Mouse (Mus musculus): ENCODE measurements at regions not wholly inside any gene's neighbourhood (a gene's known extent, or its start where the extent isn't known, plus 50 kb on each side); places are given as distances from the start of the nearest gene placed in this dataset.
"Not testable (repeated sequence)": the region's sequence is repeated elsewhere in the genome, so short reads cannot be mapped to it uniquely, and the experiment has no call there.

DNA sequence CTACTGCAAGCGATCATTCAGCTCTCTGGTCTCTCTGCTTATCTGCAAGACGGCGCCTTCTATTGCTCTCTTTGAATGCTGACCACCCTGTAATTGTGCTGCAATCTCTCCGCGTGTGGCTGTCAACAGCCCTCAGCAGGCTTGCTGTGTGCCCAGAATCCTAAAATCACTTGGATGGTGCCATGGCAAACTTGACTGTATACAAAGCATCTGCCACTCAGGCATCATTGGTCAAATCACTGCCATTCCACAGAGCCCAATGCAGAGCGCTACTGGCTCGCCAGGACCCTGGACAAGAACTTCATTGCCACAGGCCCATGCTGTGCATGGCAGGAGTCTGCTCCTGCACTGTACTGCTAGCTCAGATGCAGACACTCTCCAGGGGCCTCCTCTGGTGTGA, 142.3 kb upstream of the Tas2r119 start:
- Histone ChIP-seq H3K9me3 (no peaks in the 10 kb centered on the region), H3K4me3 (no peak overlapping the region), H3K4me2 (no peak overlapping the region), H3K9ac (no peak overlapping the region), H3K36me3 (no peaks in the 10 kb centered on the region), H3K27ac (no peak overlapping the region), H3K4me1 (no peaks in the 10 kb centered on the region), H3K27me3 (no peaks in the 10 kb centered on the region)
- no peak for ATAC-seq (ENCODE audit: borderline replicate concordance, extremely low read depth, low FRiP score, low TSS enrichment)
- 49% methylated on average over 7 of the region's 7 CpGs for WGBS

DNA sequence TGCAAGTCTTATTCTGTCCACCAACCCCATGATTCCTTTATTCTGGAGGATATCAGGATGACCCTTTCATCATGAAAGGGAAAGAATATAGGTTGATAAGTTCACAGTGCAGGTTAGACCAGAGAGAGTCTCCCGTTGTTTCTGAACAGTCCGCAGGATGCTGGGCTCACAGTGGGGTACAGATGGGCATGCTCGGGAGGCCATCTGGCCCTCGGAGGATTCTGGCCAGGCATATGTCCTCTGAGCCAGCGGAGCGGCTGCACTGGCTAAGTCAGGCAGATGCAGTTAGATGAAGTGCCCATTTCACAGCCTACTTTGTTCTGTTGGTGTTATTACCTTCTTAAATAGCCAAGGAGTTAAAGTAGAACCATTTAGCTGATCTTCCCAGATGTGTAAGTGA, 135.3 kb upstream of the Tas2r119 start:
- Histone ChIP-seq H3K9ac (no peak overlapping the region), H3K4me3 (no peak overlapping the region), H3K4me1 (no peaks in the 10 kb centered on the region; the same call in 1 of the 2 replicates), H3K9me3 (no peaks in the 10 kb centered on the region), H3K4me2 (no peak overlapping the region), H3K27ac (peak overlapping the region; percentile 12; the same call in 1 of the 2 replicates), H3K36me3 (no peaks in the 10 kb centered on the region), H3K27me3 (no peaks in the 10 kb centered on the region)
- WGBS = 82% methylated on average over 6 of the region's 6 CpGs
- no peak for ATAC-seq (ENCODE audit: borderline replicate concordance, extremely low read depth, low FRiP score, low TSS enrichment)

DNA sequence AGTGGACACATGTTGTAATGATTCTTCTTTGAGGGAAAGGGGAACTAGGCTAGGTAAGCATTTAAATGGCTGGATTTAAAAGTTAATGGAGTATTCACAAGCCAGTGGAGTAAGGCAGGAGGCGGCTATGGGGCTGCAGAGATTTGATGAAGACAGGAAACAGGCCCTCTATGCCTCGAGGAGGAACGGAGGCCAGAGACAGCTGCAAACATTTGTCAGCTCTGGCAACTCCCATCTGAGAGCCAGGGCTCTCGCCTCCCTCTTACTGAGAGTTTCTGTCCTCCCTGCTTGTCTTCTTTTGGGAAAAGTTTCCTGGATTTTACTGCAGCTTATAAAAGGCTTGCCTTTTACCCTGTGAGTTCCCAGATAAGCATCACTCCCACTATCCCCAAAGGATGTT, 134.9 kb upstream of the Tas2r119 start:
- no peak overlapping the region for H3K4me3 ChIP-seq
- H3K4me1 ChIP-seq = no peaks in the 10 kb centered on the region; the same call in 1 of the 2 replicates
- no peaks in the 10 kb centered on the region for H3K36me3 ChIP-seq
- no peaks in the 10 kb centered on the region for H3K27me3 ChIP-seq
- H3K9me3 ChIP-seq = no peaks in the 10 kb centered on the region
- WGBS = 22% methylated on average over 4 of the region's 4 CpGs
- H3K9ac ChIP-seq = no peak overlapping the region
- peak overlapping the region; percentile 12; the same call in 1 of the 2 replicates for H3K27ac ChIP-seq
- no peak overlapping the region for H3K4me2 ChIP-seq
- ATAC-seq (ENCODE audit: borderline replicate concordance, extremely low read depth, low FRiP score, low TSS enrichment) = peak; percentile 67; the same call in 1 of the 2 replicates

DNA sequence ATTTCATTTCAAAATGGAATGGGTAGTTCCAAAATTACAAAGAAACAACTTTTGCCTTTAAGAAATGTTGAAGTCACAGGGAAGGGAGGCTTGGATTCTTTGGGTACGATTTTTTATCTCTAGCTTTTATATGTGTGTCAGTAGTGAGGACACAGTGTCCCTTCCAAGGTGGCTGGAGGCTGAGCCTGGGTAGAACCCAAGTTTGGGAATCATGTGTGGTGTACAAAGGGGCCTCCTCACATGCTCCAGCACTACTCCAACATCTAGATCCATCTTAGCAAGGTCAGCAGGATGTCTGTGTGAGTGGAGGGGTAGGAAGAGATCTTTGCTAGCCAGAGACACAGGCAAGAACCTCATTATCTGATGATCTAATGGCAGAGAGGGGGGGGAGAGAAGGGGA, 134.5 kb upstream of the Tas2r119 start:
- ATAC-seq (ENCODE audit: borderline replicate concordance, extremely low read depth, low FRiP score, low TSS enrichment) = peak; percentile 31; the same call in 1 of the 2 replicates
- WGBS = 39% methylated on average over 1 of the region's 1 CpGs
- 0 out of 2 replicates have a peak overlapping the region, but pooled peaks have one; percentile 12 for H3K27ac ChIP-seq

DNA sequence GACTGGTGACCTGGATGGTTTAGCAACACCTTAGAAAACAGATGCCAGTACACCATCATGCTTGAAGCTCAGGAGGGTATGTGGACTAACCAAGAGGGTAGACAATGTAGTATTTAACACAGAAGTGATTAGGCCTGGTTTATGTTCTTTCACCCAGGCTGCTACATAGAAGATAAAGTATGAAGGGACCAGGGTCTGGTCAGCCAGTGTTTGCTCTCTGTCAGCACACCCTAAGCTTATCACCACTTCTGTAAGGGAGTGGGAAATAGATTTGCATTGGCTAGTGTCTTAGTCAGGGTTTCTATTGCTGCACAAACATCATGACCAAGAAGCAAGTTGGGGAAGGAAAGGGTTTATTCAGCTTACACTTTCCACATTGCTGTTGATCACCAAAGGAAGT, 133.9 kb upstream of the Tas2r119 start:
- H3K27me3 ChIP-seq = no peaks in the 10 kb centered on the region
- H3K36me3 ChIP-seq = no peaks in the 10 kb centered on the region
- H3K4me3 ChIP-seq = no peak overlapping the region
- H3K9ac ChIP-seq = no peak overlapping the region
- no peak for ATAC-seq (ENCODE audit: borderline replicate concordance, extremely low read depth, low FRiP score, low TSS enrichment)
- H3K9me3 ChIP-seq = no peaks in the 10 kb centered on the region
- H3K4me1 ChIP-seq = no peaks in the 10 kb centered on the region; the same call in 1 of the 2 replicates
- no peak overlapping the region for H3K4me2 ChIP-seq
- no peak overlapping the region for H3K27ac ChIP-seq

More for the DNA sequence above, 134.5 kb upstream of the Tas2r119 start:
- Histone ChIP-seq H3K36me3 (no peaks in the 10 kb centered on the region), H3K4me3 (no peak overlapping the region), H3K4me1 (no peaks in the 10 kb centered on the region; the same call in 1 of the 2 replicates), H3K9me3 (no peaks in the 10 kb centered on the region), H3K4me2 (no peak overlapping the region), H3K9ac (no peak overlapping the region), H3K27me3 (no peaks in the 10 kb centered on the region)

DNA sequence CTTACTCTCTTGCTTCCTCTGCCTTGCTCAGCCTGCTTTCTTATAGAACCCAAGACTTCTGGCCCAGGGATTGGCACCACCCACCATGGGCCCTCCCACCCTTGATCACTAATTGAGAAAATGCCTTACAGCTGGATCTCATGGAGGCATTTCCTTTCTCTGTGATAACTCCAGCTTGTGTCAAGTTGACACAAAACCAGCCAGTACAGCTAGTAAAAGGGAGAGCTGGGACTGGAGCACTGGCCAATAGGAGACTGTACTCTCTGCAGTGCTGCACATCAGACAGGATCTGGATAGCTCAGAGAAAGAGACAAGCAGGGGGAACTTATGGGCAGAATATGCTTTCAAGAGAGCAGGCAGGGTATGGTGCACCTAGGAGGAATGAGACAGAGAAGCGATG, 133.4 kb upstream of the Tas2r119 start:
- 91% methylated on average over 1 of the region's 1 CpGs for WGBS

DNA sequence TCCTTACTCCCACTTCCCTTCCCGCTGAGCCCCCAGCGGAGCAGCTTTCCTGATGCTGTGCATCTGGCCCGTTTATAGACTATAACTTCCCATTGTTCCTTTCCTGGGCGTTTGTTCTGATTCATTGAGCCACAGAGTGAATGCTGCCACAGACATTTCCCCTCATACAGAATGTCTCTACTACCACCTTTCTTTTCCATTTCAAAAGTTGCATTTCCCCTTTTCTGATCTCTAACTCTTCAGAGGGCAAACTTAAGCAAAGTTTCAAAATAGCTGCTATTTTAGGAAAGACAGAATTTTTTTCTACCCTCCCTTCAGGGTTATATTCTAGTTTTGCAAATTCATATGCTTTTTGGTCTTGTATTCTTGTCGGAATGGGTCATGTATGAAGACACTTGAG, 128.3 kb upstream of the Tas2r119 start:
- H3K9me3 ChIP-seq = no peaks in the 10 kb centered on the region
- no peak overlapping the region for H3K9ac ChIP-seq
- H3K4me1 ChIP-seq = no peaks in the 10 kb centered on the region
- no peaks in the 10 kb centered on the region for H3K36me3 ChIP-seq
- H3K4me3 ChIP-seq = no peak overlapping the region
- no peak for ATAC-seq (ENCODE audit: borderline replicate concordance, extremely low read depth, low FRiP score, low TSS enrichment)
- 58% methylated on average over 5 of the region's 5 CpGs for WGBS
- H3K4me2 ChIP-seq = no peak overlapping the region
- H3K27me3 ChIP-seq = no peaks in the 10 kb centered on the region
- H3K27ac ChIP-seq = no peak overlapping the region

More for the DNA sequence above, 133.4 kb upstream of the Tas2r119 start:
- ATAC-seq (ENCODE audit: borderline replicate concordance, extremely low read depth, low FRiP score, low TSS enrichment); H3K4me2 ChIP-seq; H3K27me3 ChIP-seq; H3K9ac ChIP-seq; H3K4me1 ChIP-seq; H3K27ac ChIP-seq; H3K9me3 ChIP-seq; H3K4me3 ChIP-seq; H3K36me3 ChIP-seq: not testable (repeated sequence)

DNA sequence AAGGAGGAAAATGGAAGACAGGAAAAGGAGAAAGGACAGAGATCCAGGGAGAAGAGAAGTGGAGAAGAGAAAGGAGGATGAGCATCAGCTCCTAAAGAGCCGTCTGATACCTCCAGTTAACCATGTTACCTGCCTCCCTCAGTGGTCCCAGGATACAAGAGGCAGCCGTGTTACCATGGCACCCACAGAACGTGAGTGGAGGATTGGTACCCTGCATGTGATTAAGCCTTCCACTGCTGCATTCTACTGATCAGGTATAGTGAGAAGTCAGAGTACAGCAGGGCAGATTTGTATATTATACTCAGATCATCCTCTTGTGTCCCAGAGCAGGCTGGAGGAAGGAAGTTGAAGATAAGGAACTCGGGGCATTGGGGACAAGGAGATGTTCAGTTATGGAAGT, 115.5 kb upstream of the Tas2r119 start:
- H3K27ac ChIP-seq = no peak overlapping the region
- H3K36me3 ChIP-seq = no peaks in the 10 kb centered on the region
- H3K4me3 ChIP-seq = no peak overlapping the region
- no peak for ATAC-seq (ENCODE audit: borderline replicate concordance, extremely low read depth, low FRiP score, low TSS enrichment)
- H3K9me3 ChIP-seq = no peaks in the 10 kb centered on the region
- no peaks in the 10 kb centered on the region for H3K27me3 ChIP-seq
- WGBS = 63% methylated on average over 4 of the region's 4 CpGs
- no peaks in the 10 kb centered on the region for H3K4me1 ChIP-seq
- no peak overlapping the region for H3K4me2 ChIP-seq
- H3K9ac ChIP-seq = no peak overlapping the region

DNA sequence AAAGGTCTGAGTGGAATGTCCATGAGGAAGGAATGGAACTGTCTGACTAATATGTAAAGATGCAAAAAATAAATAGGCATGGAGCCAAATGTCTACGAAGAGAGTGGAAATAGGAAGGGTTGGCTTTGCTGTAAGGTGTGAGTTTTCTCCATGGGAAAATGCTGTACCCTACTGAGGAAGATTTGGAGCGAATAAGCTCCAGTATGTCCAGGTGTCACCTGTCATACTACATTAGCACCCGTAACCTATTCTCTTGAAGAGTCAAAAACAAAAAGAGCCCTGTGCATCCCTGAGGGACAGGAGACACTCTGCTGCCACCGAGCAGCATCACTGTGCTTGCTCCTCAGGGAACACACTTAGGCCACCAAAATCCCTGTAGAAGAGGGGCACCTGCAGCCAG, 95.0 kb upstream of the Tas2r119 start:
- no peak for ATAC-seq (ENCODE audit: borderline replicate concordance, extremely low read depth, low FRiP score, low TSS enrichment)
- Histone ChIP-seq H3K4me3 (no peak overlapping the region), H3K4me1 (no peaks in the 10 kb centered on the region), H3K27me3 (no peaks in the 10 kb centered on the region), H3K4me2 (no peak overlapping the region), H3K9me3 (no peaks in the 10 kb centered on the region), H3K9ac (no peak overlapping the region), H3K27ac (no peak overlapping the region), H3K36me3 (no peaks in the 10 kb centered on the region)
- WGBS = 73% methylated on average over 4 of the region's 4 CpGs

DNA sequence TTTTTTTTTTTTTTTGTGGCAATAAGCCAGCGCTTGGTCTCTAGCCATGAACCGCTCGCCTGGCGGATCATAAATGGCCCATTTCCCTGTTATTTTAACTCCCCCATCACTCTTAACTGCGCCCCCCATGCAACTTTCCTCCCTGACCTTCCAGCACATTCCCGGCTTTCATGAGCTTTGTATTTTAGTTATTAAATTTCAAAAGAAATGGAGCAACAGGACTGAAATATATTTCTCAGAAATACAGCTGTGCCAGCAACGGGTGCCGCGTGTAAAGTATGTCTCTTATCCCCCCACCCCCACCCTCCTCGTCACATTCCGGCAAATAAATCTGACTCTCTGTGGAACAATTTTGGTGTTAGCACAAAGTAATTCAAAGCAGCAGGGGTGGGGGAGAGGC, 83.2 kb upstream of the Tas2r119 start:
- Histone ChIP-seq H3K27me3 (no peaks in the 10 kb centered on the region), H3K4me3 (no peak overlapping the region), H3K4me1 (no peaks in the 10 kb centered on the region), H3K4me2 (peak overlapping the region; percentile 6), H3K36me3 (no peaks in the 10 kb centered on the region), H3K9me3 (no peaks in the 10 kb centered on the region), H3K27ac (no peak overlapping the region), H3K9ac (no peak overlapping the region)
- 33% methylated on average over 11 of the region's 11 CpGs for WGBS
- no peak; the same call in 1 of the 2 replicates for ATAC-seq (ENCODE audit: borderline replicate concordance, extremely low read depth, low FRiP score, low TSS enrichment)

DNA sequence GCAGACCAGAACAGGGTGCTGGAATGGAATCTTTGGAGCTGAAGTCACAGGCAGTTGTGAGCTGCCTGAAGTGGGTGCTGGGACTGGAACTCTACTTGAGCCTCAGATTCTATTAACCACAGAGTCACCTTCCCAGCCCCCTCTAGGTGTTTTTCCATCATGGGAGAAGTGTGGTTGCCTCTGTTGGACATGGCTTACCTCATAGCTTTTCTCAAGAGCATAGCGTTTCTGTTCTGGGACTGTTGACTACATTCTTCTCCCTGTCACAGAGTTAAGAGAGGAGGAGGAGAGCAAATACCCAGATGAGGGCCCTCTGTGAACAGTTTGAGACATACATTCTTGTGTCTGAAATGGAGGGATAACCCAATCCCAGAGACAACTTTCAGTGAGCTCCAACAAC, 81.5 kb upstream of the Tas2r119 start:
- ATAC-seq (ENCODE audit: borderline replicate concordance, extremely low read depth, low FRiP score, low TSS enrichment) = no peak

DNA sequence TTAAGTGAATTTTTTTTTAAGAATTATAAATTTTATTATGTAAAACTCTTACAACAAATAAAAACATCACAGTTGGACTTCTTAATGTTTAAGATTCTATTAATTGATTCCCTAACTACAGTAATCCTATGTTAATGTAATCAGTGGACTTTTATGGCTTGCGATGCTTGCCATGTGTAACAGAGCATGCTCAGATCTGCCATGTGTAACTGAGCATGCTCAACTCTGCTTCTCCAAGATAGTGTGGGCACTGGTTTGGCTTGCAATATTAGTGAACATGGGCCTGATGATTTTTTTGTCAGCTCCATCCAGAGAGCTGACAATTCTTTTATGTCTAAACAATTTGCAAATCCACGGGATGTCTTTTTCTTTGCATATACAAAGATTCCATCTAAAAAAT, 66.4 kb upstream of the Tas2r119 start:
- Histone ChIP-seq H3K36me3 (no peaks in the 10 kb centered on the region), H3K9me3 (no peaks in the 10 kb centered on the region), H3K4me1 (no peaks in the 10 kb centered on the region), H3K27me3 (no peaks in the 10 kb centered on the region), H3K9ac (no peak overlapping the region), H3K27ac (no peak overlapping the region), H3K4me2 (no peak overlapping the region), H3K4me3 (no peak overlapping the region)
- ATAC-seq (ENCODE audit: borderline replicate concordance, extremely low read depth, low FRiP score, low TSS enrichment) = no peak
- WGBS = 82% methylated on average over 2 of the region's 2 CpGs

More for the DNA sequence above, 81.5 kb upstream of the Tas2r119 start:
- Histone ChIP-seq H3K36me3 (no peaks in the 10 kb centered on the region), H3K27ac (no peak overlapping the region), H3K4me2 (no peak overlapping the region), H3K9ac (no peak overlapping the region), H3K4me1 (no peaks in the 10 kb centered on the region), H3K27me3 (no peaks in the 10 kb centered on the region), H3K4me3 (no peak overlapping the region), H3K9me3 (no peaks in the 10 kb centered on the region)
- WGBS = 39% methylated on average over 1 of the region's 1 CpGs

All from lung, embryonic 15.5 days (tissue).